Mouse (Mus musculus): ENCODE data around the gene Cotl1. TPM values are rescaled to one million over a fixed set of nuclear protein-coding genes. Genes with fewer than 3 reads are reported as not detected.
"Not testable (repeated sequence)": the region's sequence is repeated elsewhere in the genome, so short reads cannot be mapped to it uniquely, and the experiment has no call there.

Gene Cotl1
- polyA plus RNA-seq, 1 experiment = 2.6 TPM

- no peaks in the 10 kb centered on the region for H3K36me3 ChIP-seq (ENCODE audit: control insufficient read depth)
- H3K4me3 ChIP-seq (replicated peaks) = peak overlapping the region; percentile 68
- H3K27me3 ChIP-seq (ENCODE audit: control insufficient read depth) = peaks cover 10% of the 10 kb centered on the region
- peaks cover 19% of the 10 kb centered on the region for H3K4me1 ChIP-seq (ENCODE audit: control insufficient read depth)
- TF ChIP-seq GATA1 (IDR thresholded peaks at IDR 0.05; ENCODE audit: low read length) (no peak), TAL1 (IDR thresholded peaks at IDR 0.05; ENCODE audit: low read length) (no peak)
- H3K9me3 ChIP-seq (ENCODE audit: control insufficient read depth, low read length) = no peaks in the 10 kb centered on the region
Observed at GRCm38 (mm10) chr8:119862390-119862734, 22.0 kb upstream of the Cotl1 start.

DNA sequence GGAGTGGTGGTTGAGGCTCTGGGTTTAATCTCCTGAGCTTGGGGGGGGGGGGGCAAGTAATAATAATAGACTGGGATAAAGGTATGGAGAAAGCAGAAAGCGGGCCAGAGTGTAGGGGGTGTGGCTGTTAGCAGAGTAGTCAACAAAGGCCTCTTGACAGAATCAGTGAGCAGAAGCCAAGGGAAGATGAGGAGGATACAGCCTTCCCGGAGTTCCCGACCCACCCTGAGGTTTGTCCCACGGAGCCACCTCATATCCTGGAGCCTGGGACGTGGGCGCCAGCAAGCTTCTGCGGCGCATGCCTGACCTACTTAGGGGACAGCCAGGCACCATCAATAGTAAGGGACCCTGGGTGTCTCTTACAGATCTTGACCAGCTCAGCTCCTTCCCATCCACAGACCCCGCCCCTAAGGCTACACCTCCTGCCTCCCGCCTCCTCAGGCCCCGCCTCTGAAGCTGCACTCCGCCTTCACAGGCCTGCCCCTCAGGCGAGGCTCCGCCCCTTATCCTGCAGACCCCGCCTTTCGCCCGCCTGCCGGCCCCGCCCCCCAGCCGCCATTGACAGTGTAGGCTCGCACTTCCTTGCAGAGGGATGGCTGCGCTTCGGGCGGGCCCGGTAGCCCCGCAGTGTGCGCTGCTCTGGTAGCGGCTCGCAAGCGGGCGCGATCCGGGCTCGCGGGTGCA is 21.5 kb upstream of the Cotl1 start, which contains the start of gene Klhl36:
Klhl36 (plus strand) TSS at position 561 of the 684 bp plus-strand sequence.
- Histone ChIP-seq H3K9me3 (ENCODE audit: control insufficient read depth, low read length) (no peaks in the 10 kb centered on the region), H3K4me1 (ENCODE audit: control insufficient read depth) (peaks cover 19% of the 10 kb centered on the region)

DNA sequence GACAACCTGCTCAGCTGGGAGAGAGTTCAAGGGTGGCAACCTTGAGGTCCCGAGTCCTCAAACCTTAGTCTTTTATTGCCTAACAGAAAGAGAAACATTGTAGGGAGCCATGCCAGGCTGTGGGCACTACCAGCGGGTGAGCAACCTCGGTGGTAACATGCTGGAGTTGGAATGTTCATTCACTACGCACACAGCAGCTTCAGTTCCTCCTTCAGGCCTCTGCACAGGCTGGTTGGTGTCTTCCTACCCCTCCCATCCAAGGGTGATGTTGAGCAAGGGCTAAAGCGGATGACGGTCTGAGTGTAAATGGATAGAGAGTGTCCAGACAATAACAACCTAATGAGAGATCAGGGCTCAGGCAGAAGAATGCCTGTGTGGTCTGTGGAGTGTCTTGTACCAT is 17.4 kb upstream of the Cotl1 start:
- no peak for TF ChIP-seq GATA1 (IDR thresholded peaks at IDR 0.05; ENCODE audit: low read length)
- TF ChIP-seq TAL1 (IDR thresholded peaks at IDR 0.05; ENCODE audit: low read length) = no peak
- Histone ChIP-seq H3K4me3 (replicated peaks) (no peak overlapping the region), H3K36me3 (ENCODE audit: control insufficient read depth) (no peaks in the 10 kb centered on the region), H3K27me3 (ENCODE audit: control insufficient read depth) (peaks cover 6% of the 10 kb centered on the region), H3K9me3 (ENCODE audit: control insufficient read depth, low read length) (no peaks in the 10 kb centered on the region), H3K4me1 (ENCODE audit: control insufficient read depth) (peaks cover 15% of the 10 kb centered on the region)

More for the DNA sequence above, 21.5 kb upstream of the Cotl1 start, which contains the start of gene Klhl36:
- TF ChIP-seq GATA1 (IDR thresholded peaks at IDR 0.05; ENCODE audit: low read length) (no peak), TAL1 (IDR thresholded peaks at IDR 0.05; ENCODE audit: low read length) (no peak)
- peaks cover 10% of the 10 kb centered on the region for H3K27me3 ChIP-seq (ENCODE audit: control insufficient read depth)
- peak within 1 kb of the TSS; percentile 68 for H3K4me3 ChIP-seq (replicated peaks)
- no peaks in the 10 kb centered on the region for H3K36me3 ChIP-seq (ENCODE audit: control insufficient read depth)

GRCm38 (mm10) chr8:119855656-119856055 is 15.3 kb upstream of the Cotl1 start:
- H3K4me3 ChIP-seq (replicated peaks) = no peak overlapping the region
- H3K36me3 ChIP-seq (ENCODE audit: control insufficient read depth) = no peaks in the 10 kb centered on the region
- no peaks in the 10 kb centered on the region; the same call in 1 of the 2 replicates for H3K27me3 ChIP-seq (ENCODE audit: control insufficient read depth)
- H3K4me1 ChIP-seq (ENCODE audit: control insufficient read depth) = 0 out of 2 replicates have a peak, but pooled peaks cover 3% of the 10 kb centered on the region
- no peak for TF ChIP-seq TAL1 (IDR thresholded peaks at IDR 0.05; ENCODE audit: low read length)
- no peak for TF ChIP-seq GATA1 (IDR thresholded peaks at IDR 0.05; ENCODE audit: low read length)
- H3K9me3 ChIP-seq (ENCODE audit: control insufficient read depth, low read length) = 0 out of 2 replicates have a peak, but pooled peaks cover 2% of the 10 kb centered on the region

DNA sequence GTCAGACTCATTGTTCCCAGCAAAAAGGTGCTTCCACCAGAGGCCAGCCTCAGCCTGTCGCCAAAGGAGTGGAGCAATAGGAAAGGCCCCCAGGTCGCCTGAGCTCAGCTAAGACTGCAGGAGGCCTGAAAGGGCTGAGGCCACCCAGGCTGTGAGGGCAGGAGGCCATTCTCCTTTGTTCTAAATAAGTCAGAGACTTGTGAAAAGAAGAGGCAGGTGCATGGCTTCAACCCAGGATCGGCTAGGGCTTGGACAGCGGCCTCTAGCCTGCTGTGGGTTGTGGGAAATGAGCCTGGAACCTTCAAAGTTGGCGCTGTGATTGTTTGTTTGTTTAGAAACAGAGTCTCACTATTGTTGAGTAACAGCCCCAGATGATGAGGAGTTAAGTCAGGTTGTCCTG is 13.7 kb upstream of the Cotl1 start:
- Histone ChIP-seq H3K4me1 (ENCODE audit: control insufficient read depth) (peaks cover 7% of the 10 kb centered on the region), H3K27me3 (ENCODE audit: control insufficient read depth) (no peaks in the 10 kb centered on the region; the same call in 1 of the 2 replicates), H3K9me3 (ENCODE audit: control insufficient read depth, low read length) (peaks cover 9% of the 10 kb centered on the region), H3K4me3 (replicated peaks) (no peak overlapping the region), H3K36me3 (ENCODE audit: control insufficient read depth) (no peaks in the 10 kb centered on the region)
- TF ChIP-seq TAL1 (IDR thresholded peaks at IDR 0.05; ENCODE audit: low read length) (no peak), GATA1 (IDR thresholded peaks at IDR 0.05; ENCODE audit: low read length) (no peak)

DNA sequence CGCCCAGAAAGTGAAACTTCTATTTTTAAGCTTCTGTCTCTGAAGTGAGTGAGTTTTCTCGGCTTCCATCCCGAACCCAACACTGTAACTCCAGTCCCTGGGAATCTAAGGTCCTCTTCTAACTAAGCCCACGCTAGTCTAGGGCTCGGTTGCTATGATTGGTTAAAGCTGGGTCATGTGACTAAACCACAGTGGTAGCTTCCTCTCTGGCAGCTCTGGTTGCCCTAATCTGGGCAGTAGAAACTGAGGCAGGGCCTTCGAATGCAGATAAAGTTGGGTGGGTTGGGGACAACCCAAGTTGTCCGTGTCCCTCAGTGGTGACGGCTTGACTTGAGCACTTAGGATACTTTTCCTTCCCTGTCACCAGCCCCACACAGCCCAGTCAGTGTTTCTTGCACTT is 13.2 kb upstream of the Cotl1 start:
- TF ChIP-seq GATA1 (IDR thresholded peaks at IDR 0.05; ENCODE audit: low read length) = no peak
- H3K4me3 ChIP-seq (replicated peaks) = no peak overlapping the region
- H3K36me3 ChIP-seq (ENCODE audit: control insufficient read depth) = no peaks in the 10 kb centered on the region
- peaks cover 7% of the 10 kb centered on the region for H3K4me1 ChIP-seq (ENCODE audit: control insufficient read depth)
- peaks cover 10% of the 10 kb centered on the region for H3K9me3 ChIP-seq (ENCODE audit: control insufficient read depth, low read length)
- no peaks in the 10 kb centered on the region; the same call in 1 of the 2 replicates for H3K27me3 ChIP-seq (ENCODE audit: control insufficient read depth)

DNA sequence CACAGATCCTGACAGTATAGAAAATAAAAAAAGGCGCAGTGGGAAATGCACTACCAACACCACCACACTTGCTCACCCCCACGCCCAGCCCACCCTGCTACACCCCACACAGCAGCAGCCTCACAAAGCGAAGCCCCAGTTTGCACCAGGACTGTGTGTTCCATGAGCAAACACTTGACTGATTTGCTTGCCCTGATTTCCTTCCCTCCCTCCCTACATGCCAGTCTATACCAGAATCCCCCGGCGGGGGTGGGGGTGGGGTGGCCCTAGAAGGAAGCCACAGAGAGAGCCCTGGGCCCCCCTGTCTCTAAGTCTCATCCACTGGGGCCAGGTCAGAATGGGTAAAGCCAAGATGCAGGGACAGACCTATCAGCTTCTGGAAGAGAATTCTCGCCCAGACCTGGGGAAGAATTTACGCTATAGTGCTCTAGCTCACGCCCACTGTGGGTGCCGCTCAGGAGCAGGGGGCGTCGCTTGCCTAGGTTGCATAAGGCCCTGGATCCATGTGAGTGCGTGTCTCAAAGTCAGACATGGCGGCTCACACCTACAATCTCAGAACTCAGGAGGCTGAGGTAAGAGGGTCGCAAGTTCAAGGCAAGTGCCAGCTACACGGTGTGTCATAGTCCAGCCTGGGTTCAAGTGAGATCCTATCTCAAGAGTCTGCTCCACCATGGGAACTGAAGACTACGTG is 7.0 kb upstream of the Cotl1 start:
- no peak for TF ChIP-seq GATA1 (IDR thresholded peaks at IDR 0.05; ENCODE audit: low read length)
- H3K4me3 ChIP-seq (replicated peaks) = no peak overlapping the region
- H3K4me1 ChIP-seq (ENCODE audit: control insufficient read depth) = peaks cover 4% of the 10 kb centered on the region
- peaks cover 11% of the 10 kb centered on the region for H3K27me3 ChIP-seq (ENCODE audit: control insufficient read depth)
- no peaks in the 10 kb centered on the region for H3K36me3 ChIP-seq (ENCODE audit: control insufficient read depth)
- peaks cover 10% of the 10 kb centered on the region for H3K9me3 ChIP-seq (ENCODE audit: control insufficient read depth, low read length)

DNA sequence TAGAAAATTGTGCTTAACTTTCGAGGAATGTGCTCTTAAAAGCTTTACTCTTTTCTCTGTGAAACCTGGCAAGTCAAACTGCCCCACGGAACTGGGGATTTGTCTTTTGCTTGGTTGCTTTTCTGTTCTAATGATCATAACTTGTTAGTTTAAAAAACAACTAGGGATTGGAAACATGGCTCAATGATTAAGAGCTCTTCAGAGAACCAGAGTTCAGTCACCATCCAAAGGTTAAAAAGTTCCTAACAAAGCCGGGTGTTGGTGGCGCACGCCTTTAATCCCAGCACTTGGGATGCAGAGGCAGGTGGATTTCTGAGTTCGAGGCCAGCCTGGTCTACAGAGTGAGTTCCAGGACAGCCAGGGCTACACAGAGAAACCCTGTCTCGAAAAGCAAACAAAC is 5.4 kb upstream of the Cotl1 start:
- not testable (repeated sequence) for H3K4me3 ChIP-seq (replicated peaks); H3K9me3 ChIP-seq (ENCODE audit: control insufficient read depth, low read length); H3K36me3 ChIP-seq (ENCODE audit: control insufficient read depth)
- Histone ChIP-seq H3K4me1 (ENCODE audit: control insufficient read depth) (peaks cover 11% of the 10 kb centered on the region), H3K27me3 (ENCODE audit: control insufficient read depth) (peaks cover 11% of the 10 kb centered on the region)

- H3K4me1 ChIP-seq (ENCODE audit: control insufficient read depth) = peaks cover 23% of the 10 kb centered on the region
- H3K4me3 ChIP-seq (replicated peaks) = no peak overlapping the region
- peaks cover 20% of the 10 kb centered on the region for H3K27me3 ChIP-seq (ENCODE audit: control insufficient read depth)
- TF ChIP-seq TAL1 (IDR thresholded peaks at IDR 0.05; ENCODE audit: low read length) (no peak), GATA1 (IDR thresholded peaks at IDR 0.05; ENCODE audit: low read length) (no peak)
- H3K9me3 ChIP-seq (ENCODE audit: control insufficient read depth, low read length) = peaks cover 7% of the 10 kb centered on the region
- H3K36me3 ChIP-seq (ENCODE audit: control insufficient read depth) = no peaks in the 10 kb centered on the region
Observed at GRCm38 (mm10) chr8:119844577-119844976, 4.2 kb upstream of the Cotl1 start.

All from erythroblast, embryonic 14.5 days (primary cell).